Mouse (Mus musculus) thymus, postnatal 36 days (tissue): ENCODE measurements around the gene Atp6v0e2.
"Not testable (repeated sequence)": the region's sequence is repeated elsewhere in the genome, so short reads cannot be mapped to it uniquely, and the experiment has no call there.

Experiments
- DNase-seq, 2 experiments: peaks; one replicate each; pipeline ENCODE4 v3.0.0; 2022; ENCODE audit warnings: mixed read lengths in 2 of 2

The Atp6v0e2 gene

GRCm38 (mm10) chr6:48537105-48537954 lies at the start of gene Atp6v0e2:
Gene Atp6v0e2, plus strand, starts transcription at chr6:48537615.
- peak in 1 of 2 experiments; percentile 22 for DNase-seq

- no peak for DNase-seq
Measured at GRCm38 (mm10) chr6:48487747-48488725, 49.4 kb upstream of the Atp6v0e2 start.

GRCm38 (mm10) chr6:48489741-48490140 lies 47.7 kb upstream of the Atp6v0e2 start:
- no peak for DNase-seq

- DNase-seq = no peak
Measured at GRCm38 (mm10) chr6:48491361-48491760, 46.1 kb upstream of the Atp6v0e2 start.

- no peak for DNase-seq
Measured at GRCm38 (mm10) chr6:48493136-48493730, 44.2 kb upstream of the Atp6v0e2 start.

GRCm38 (mm10) chr6:48497521-48497920 lies 39.9 kb upstream of the Atp6v0e2 start:
- no peak for DNase-seq

GRCm38 (mm10) chr6:48503847-48504240 lies 33.6 kb upstream of the Atp6v0e2 start:
- DNase-seq = no peak

GRCm38 (mm10) chr6:48504241-48504854 lies 33.1 kb upstream of the Atp6v0e2 start:
- DNase-seq = peak; percentile 19 to 33

- DNase-seq = no peak
Measured at GRCm38 (mm10) chr6:48508087-48508486, 29.3 kb upstream of the Atp6v0e2 start.

- DNase-seq = no peak
Measured at GRCm38 (mm10) chr6:48510426-48510825, 27.0 kb upstream of the Atp6v0e2 start.

- DNase-seq = no peak
Measured at GRCm38 (mm10) chr6:48511861-48512260, 25.6 kb upstream of the Atp6v0e2 start.

GRCm38 (mm10) chr6:48524882-48525281 lies 12.5 kb upstream of the Atp6v0e2 start:
- not testable (repeated sequence) for DNase-seq

- DNase-seq = no peak
Measured at GRCm38 (mm10) chr6:48527901-48528300, 9.5 kb upstream of the Atp6v0e2 start.

GRCm38 (mm10) chr6:48529261-48529660 lies 8.2 kb upstream of the Atp6v0e2 start:
- no peak for DNase-seq

- DNase-seq = no peak
Measured at GRCm38 (mm10) chr6:48529871-48530440, 7.5 kb upstream of the Atp6v0e2 start.

GRCm38 (mm10) chr6:48530862-48531261 lies 6.6 kb upstream of the Atp6v0e2 start:
- DNase-seq = no peak

- DNase-seq = no peak
Measured at GRCm38 (mm10) chr6:48533475-48533874, 3.9 kb upstream of the Atp6v0e2 start.

GRCm38 (mm10) chr6:48534913-48535312 lies 2.5 kb upstream of the Atp6v0e2 start:
- DNase-seq = no peak

- DNase-seq = no peak
Measured at GRCm38 (mm10) chr6:48536091-48536490, 1.3 kb upstream of the Atp6v0e2 start.

GRCm38 (mm10) chr6:48538841-48539737 lies 1.7 kb downstream of the Atp6v0e2 start:
- peak; percentile 49 to 57 for DNase-seq

GRCm38 (mm10) chr6:48539860-48540259 lies 2.4 kb downstream of the Atp6v0e2 start:
- no peak for DNase-seq
